ENCODE assay signal across 13 mouse cellular contexts in the genomic region with DNA sequence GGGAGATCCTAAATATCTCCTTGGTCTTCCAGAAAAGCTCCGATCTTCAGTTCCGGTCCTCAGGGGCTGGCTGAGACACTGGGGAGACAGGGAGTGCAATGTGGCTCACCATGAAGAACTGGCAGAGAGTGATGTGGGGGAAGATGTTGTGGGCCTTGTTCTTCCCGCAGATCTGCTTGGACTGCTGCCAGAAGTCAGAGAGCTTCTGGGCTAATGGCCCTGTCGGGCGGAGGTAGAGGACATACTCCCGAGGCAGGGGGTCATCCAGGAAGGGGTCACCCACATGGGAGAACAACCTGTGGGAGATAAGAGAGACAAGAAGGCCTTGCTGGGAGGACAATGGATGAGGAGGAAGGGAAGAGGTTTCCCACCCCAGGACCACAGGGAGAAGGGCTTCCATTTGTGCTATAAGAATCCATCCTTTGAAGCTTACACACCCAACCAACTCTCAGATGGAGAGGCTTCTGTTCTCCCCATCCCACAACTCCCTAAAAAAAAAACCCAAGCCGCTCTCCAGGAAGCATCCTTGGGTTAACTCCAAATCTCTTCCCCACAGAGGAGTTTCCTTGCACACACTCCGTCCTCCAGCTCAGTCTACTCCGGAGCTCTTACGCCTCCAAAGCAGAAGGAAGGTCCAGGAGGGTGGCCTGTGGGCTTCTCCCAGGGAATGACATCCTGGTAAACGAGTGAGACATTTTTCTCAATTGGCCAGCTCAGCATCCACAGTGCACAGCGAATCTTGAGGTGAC. TPM values are rescaled to one million over a fixed set of nuclear protein-coding genes. Genes with fewer than 3 reads are reported as not detected.
DNase-seq lines count a peak whose midpoint lies in the region; ATAC-seq and TF ChIP-seq lines count a peak whose summit lies in the region.
"Had no signal": no experiment of that assay in that cellular context is flagged by ENCODE, and none has a peak within 500 bp of the region (broad histone marks: within the 10 kb centered on the region; RNA-seq: fewer than 3 reads in every experiment).

No protein-coding gene starts in this region.

- TF ChIP-seq CTCF in olfactory bulb, adult 2 months (IDR thresholded peaks at IDR 0.05; ENCODE audit: insufficient read depth, low read depth, low read length): no peak

- no peak for ATAC-seq in midbrain, embryonic 11.5 days (ENCODE audit: low FRiP score)
- no peak for ATAC-seq in hindbrain, embryonic 15.5 days (ENCODE audit: low FRiP score, low read depth)

- peak; percentile 49 to 51 for DNase-seq in cerebellum, postnatal 10 days
- DNase-seq in cerebellum, postnatal 36 days: no peak
- DNase-seq in midbrain, embryonic 11.5 days (ENCODE audit: low spot score, missing footprints): peak; percentile 41
- DNase-seq in midbrain, embryonic 10.5 days (ENCODE audit: low spot score): no peak
- no peak for DNase-seq in kidney, adult 18-20 months
- DNase-seq in Muller cell, postnatal 12 days (ENCODE audit: inconsistent ontology term): no peak
- DNase-seq: gastrocnemius, postnatal 25 days; kidney, postnatal 10 days; lung, adult 18-20 months had no signal

- H3K27me3 ChIP-seq in midbrain, embryonic 11.5 days (ENCODE audit: control insufficient read depth, insufficient read depth, low read length): no peaks in the 10 kb centered on the region
- H3K27me3 ChIP-seq in midbrain, embryonic 10.5 days (ENCODE audit: low read depth, poor library complexity, severe bottlenecking): no peaks in the 10 kb centered on the region
- H3K27me3 ChIP-seq in hindbrain, embryonic 15.5 days: no peaks in the 10 kb centered on the region

- H3K9me3 ChIP-seq in midbrain, embryonic 11.5 days (ENCODE audit: control insufficient read depth, low read length): no peaks in the 10 kb centered on the region
- no peaks in the 10 kb centered on the region for H3K9me3 ChIP-seq in midbrain, embryonic 10.5 days (replicated peaks)
- H3K9me3 ChIP-seq in hindbrain, embryonic 15.5 days: no peaks in the 10 kb centered on the region
- H3K9me3 ChIP-seq: G1E had no signal

- WGBS in midbrain, embryonic 11.5 days: 86% methylated on average over 12 of the region's 12 CpGs
- 82% methylated on average over 12 of the region's 12 CpGs for whole genome bisulfite sequencing in midbrain, embryonic 10.5 days
- WGBS in hindbrain, embryonic 15.5 days: 56% methylated on average over 12 of the region's 12 CpGs
- 40% methylated on average over 12 of the region's 12 CpGs for WGBS in olfactory bulb, adult 2 months

- no peak overlapping the region for H3K4me2 ChIP-seq in midbrain, embryonic 11.5 days
- no peak overlapping the region for H3K4me2 ChIP-seq in hindbrain, embryonic 15.5 days

- H3K36me3 ChIP-seq in midbrain, embryonic 11.5 days (ENCODE audit: control insufficient read depth, insufficient read depth, low read length): no peaks in the 10 kb centered on the region
- H3K36me3 ChIP-seq in midbrain, embryonic 10.5 days: no peaks in the 10 kb centered on the region
- peaks cover 3% of the 10 kb centered on the region; the same call in 1 of the 2 replicates for H3K36me3 ChIP-seq in hindbrain, embryonic 15.5 days

- H3K4me3 ChIP-seq in midbrain, embryonic 11.5 days (ENCODE audit: low read depth, low read length): no peak overlapping the region
- H3K4me3 ChIP-seq in midbrain, embryonic 10.5 days: no peak overlapping the region
- H3K4me3 ChIP-seq in hindbrain, embryonic 15.5 days: no peak overlapping the region
- H3K4me3 ChIP-seq in olfactory bulb, adult 2 months (ENCODE audit: insufficient read depth, low read depth, low read length): no peak overlapping the region

- no peak overlapping the region for H3K27ac ChIP-seq in midbrain, embryonic 11.5 days (ENCODE audit: low read depth, low read length)
- no peak overlapping the region for H3K27ac ChIP-seq in midbrain, embryonic 10.5 days (replicated peaks)
- peak overlapping the region; percentile 70 for H3K27ac ChIP-seq in hindbrain, embryonic 15.5 days (replicated peaks)
- peak overlapping the region; percentile 92 for H3K27ac ChIP-seq in olfactory bulb, adult 2 months (ENCODE audit: insufficient read depth, low read depth, low read length)

- H3K4me1 ChIP-seq in midbrain, embryonic 11.5 days (ENCODE audit: control insufficient read depth, insufficient read depth, low read length): no peaks in the 10 kb centered on the region
- peaks cover 15% of the 10 kb centered on the region for H3K4me1 ChIP-seq in midbrain, embryonic 10.5 days
- H3K4me1 ChIP-seq in hindbrain, embryonic 15.5 days (replicated peaks): peaks cover 26% of the 10 kb centered on the region
- peaks cover 55% of the 10 kb centered on the region for H3K4me1 ChIP-seq in olfactory bulb, adult 2 months (ENCODE audit: control insufficient read depth, insufficient read depth, low read length)

- TF ChIP-seq POLR2A in olfactory bulb, adult 2 months (IDR thresholded peaks at IDR 0.05; ENCODE audit: insufficient read depth, low read depth, low read length): no peak

- no peak overlapping the region for H3K9ac ChIP-seq in midbrain, embryonic 11.5 days (ENCODE audit: low read length)
- H3K9ac ChIP-seq in hindbrain, embryonic 15.5 days: no peak overlapping the region

RNA-seq across cellular contexts. Expression of a gene that starts 46.1 kb away (rescaled TPM):
- 0.07 TPM in 1 of 2 replicates, not detected in the other for polyA plus RNA-seq in midbrain, embryonic 11.5 days (2014; fragmentation: Nextera tagmentation; extraction: Ambion mirVana)
- polyA plus RNA-seq in midbrain, embryonic 10.5 days (2016; fragmentation: Nextera tagmentation; extraction: Ambion mirVana): not detected in 2 replicates
- 0.14 and 0.27 TPM in 2 replicates for polyA plus RNA-seq in hindbrain, embryonic 15.5 days (2015; fragmentation: Nextera tagmentation; extraction: Ambion mirVana)
- not detected in 2 replicates for polyA plus RNA-seq in olfactory bulb, adult 2 months (2012; ENCODE audit: insufficient read depth, insufficient read length, low replicate concordance, missing spikeins)
- polyA plus RNA-seq: G1E; stomach, embryonic 14.5 days had no signal

Comparison
In these comparisons a context has a peak if more than half of its experiments do, and no peak if none do; other contexts are left out.
1. DNase-seq: peak in cerebellum, postnatal 10 days (2 of 2) and midbrain, embryonic 11.5 days (single experiment); none in cerebellum, postnatal 36 days (0 of 2), midbrain, embryonic 10.5 days (single experiment), kidney, adult 18-20 months (single experiment) and Muller cell, postnatal 12 days (single experiment).
2. H3K27ac ChIP-seq: peak in hindbrain, embryonic 15.5 days (single experiment) and olfactory bulb, adult 2 months (single experiment); none in midbrain, embryonic 11.5 days (single experiment) and midbrain, embryonic 10.5 days (single experiment).